Mouse (Mus musculus) left cerebral cortex, adult 9 months (tissue): Measurements from ENCODE around the gene Rab3a.
A peak's percentile ranks its signal among the peaks of the same experiment; 100 is the strongest.

Experiments used
- DNase-seq, 2 experiments: peaks; one replicate each; pipeline ENCODE4 v3.0.0; 2022; ENCODE audit warnings: low spot score in 2 of 2

The Rab3a gene

GRCm38 (mm10) chr8:70754043-70754870 is at the start of gene Rab3a:
Gene Rab3a, plus strand, starts transcription at chr8:70754679.
- peak; percentile 97 to 98 for DNase-seq

GRCm38 (mm10) chr8:70708281-70708680 is 46.2 kb upstream of the Rab3a start:
- no peak for DNase-seq

GRCm38 (mm10) chr8:70709794-70710193 is 44.7 kb upstream of the Rab3a start:
- no peak for DNase-seq

- no peak for DNase-seq
Measured at GRCm38 (mm10) chr8:70710296-70710695, 44.2 kb upstream of the Rab3a start.

GRCm38 (mm10) chr8:70711041-70711440 is 43.4 kb upstream of the Rab3a start:
- DNase-seq, result no peak

GRCm38 (mm10) chr8:70713991-70714390 is 40.5 kb upstream of the Rab3a start:
- no peak for DNase-seq

- no peak for DNase-seq
Measured at GRCm38 (mm10) chr8:70715086-70715485, 39.4 kb upstream of the Rab3a start.

GRCm38 (mm10) chr8:70716521-70717400 is 37.7 kb upstream of the Rab3a start:
- DNase-seq, result no peak

GRCm38 (mm10) chr8:70718297-70718696 is 36.2 kb upstream of the Rab3a start, which contains the start of gene Gm3336:
Gene Gm3336, plus strand, starts transcription at chr8:70718543.
- DNase-seq, result peak in 1 of 2 experiments; percentile 65

- DNase-seq, result no peak
Measured at GRCm38 (mm10) chr8:70719796-70720270, 34.6 kb upstream of the Rab3a start.

GRCm38 (mm10) chr8:70720739-70721138 is 33.7 kb upstream of the Rab3a start:
- peak in 1 of 2 experiments; percentile 87 for DNase-seq

GRCm38 (mm10) chr8:70721601-70722000 is 32.9 kb upstream of the Rab3a start:
- no peak for DNase-seq

GRCm38 (mm10) chr8:70723486-70724210 is 30.8 kb upstream of the Rab3a start, which contains the start of gene Pde4c:
Gene Pde4c, plus strand, starts transcription at chr8:70723720.
- no peak for DNase-seq

GRCm38 (mm10) chr8:70724216-70724615 is 30.3 kb upstream of the Rab3a start:
- DNase-seq, result no peak

GRCm38 (mm10) chr8:70725792-70726447 is 28.6 kb upstream of the Rab3a start:
- DNase-seq, result no peak

- no peak for DNase-seq
Measured at GRCm38 (mm10) chr8:70726721-70727120, 27.8 kb upstream of the Rab3a start.

GRCm38 (mm10) chr8:70729808-70730475 is 24.5 kb upstream of the Rab3a start:
- no peak for DNase-seq

GRCm38 (mm10) chr8:70730956-70731355 is 23.5 kb upstream of the Rab3a start:
- DNase-seq, result no peak

GRCm38 (mm10) chr8:70737705-70738104 is 16.8 kb upstream of the Rab3a start:
- no peak for DNase-seq

GRCm38 (mm10) chr8:70738211-70738610 is 16.3 kb upstream of the Rab3a start:
- no peak for DNase-seq

GRCm38 (mm10) chr8:70741661-70742060 is 12.8 kb upstream of the Rab3a start:
- DNase-seq, result no peak
